Mouse (Mus musculus) myocyte (in vitro differentiated cells): Measurements from ENCODE around the gene Otud4. TPM values are rescaled to one million over a fixed set of nuclear protein-coding genes. Genes with fewer than 3 reads are reported as not detected.

Source experiments
- H3K27me3 ChIP-seq: one replicate; pipeline ENCODE4 v1.6.1; 2011; ENCODE audit not compliant: control insufficient read depth, insufficient read depth, insufficient read length
- H3K36me3 ChIP-seq: one replicate; pipeline ENCODE4 v1.6.1; 2011; ENCODE audit not compliant: control insufficient read depth, insufficient read depth
- H3K4me2 ChIP-seq: one replicate; pipeline ENCODE4 v1.6.1; 2011; ENCODE audit warnings: low read depth, control low read depth
- H3K4me3 ChIP-seq: one replicate; pipeline ENCODE4 v1.5.1; 2011; ENCODE audit warnings: mild to moderate bottlenecking, control low read depth, moderate library complexity
- H3K79me2 ChIP-seq: one replicate; pipeline ENCODE4 v1.6.1; 2011; ENCODE audit not compliant: control insufficient read depth, insufficient read depth
- H3ac ChIP-seq: one replicate; pipeline ENCODE4 v1.6.1; 2011; ENCODE audit not compliant: control insufficient read depth, insufficient read length
- CEBPB ChIP-seq: IDR thresholded peaks from 2 replicates; pipeline ENCODE4 v1.6.1; 2011; ENCODE audit warnings: mild to moderate bottlenecking, moderate library complexity; ENCODE audit not compliant: poor library complexity, insufficient read depth, severe bottlenecking
- E2F4 ChIP-seq: IDR thresholded peaks from one replicate; pipeline ENCODE4 v1.6.1; 2011; ENCODE audit warnings: mild to moderate bottlenecking, control low read depth, moderate library complexity; ENCODE audit not compliant: insufficient read depth
- MAX ChIP-seq: IDR thresholded peaks from one replicate; pipeline ENCODE4 v1.6.1; 2011; ENCODE audit warnings: low read depth, mild to moderate bottlenecking, control low read depth
- MYOD1 ChIP-seq, 3 experiments: IDR thresholded peaks; one replicate each; pipeline ENCODE4 v1.6.1; 2011; ENCODE audit warnings: control low read depth in 2 of 3, low read depth in 2 of 3, mild to moderate bottlenecking in 2 of 3, moderate library complexity in 1 of 3; ENCODE audit not compliant: insufficient read length in 2 of 3, control insufficient read depth in 1 of 3
- MYOG ChIP-seq, 3 experiments: IDR thresholded peaks; one replicate each; pipeline ENCODE4 v1.6.1; 2011; ENCODE audit warnings: control low read depth in 2 of 3, low read depth in 2 of 3, mild to moderate bottlenecking in 2 of 3; ENCODE audit not compliant: insufficient read length in 2 of 3, control insufficient read depth in 1 of 3, insufficient read depth in 1 of 3
- POLR2A ChIP-seq: IDR thresholded peaks from one replicate; pipeline ENCODE4 v1.6.1; 2011; ENCODE audit warnings: low read depth, mild to moderate bottlenecking, control low read depth, moderate library complexity; ENCODE audit not compliant: insufficient read length
- POLR2AphosphoS2 ChIP-seq: IDR thresholded peaks from one replicate; pipeline ENCODE4 v1.6.1; 2011; ENCODE audit warnings: low read depth, control low read depth; ENCODE audit not compliant: insufficient read length
- REST ChIP-seq: IDR thresholded peaks from one replicate; pipeline ENCODE4 v1.6.1; 2011; ENCODE audit warnings: mild to moderate bottlenecking, control low read depth, moderate library complexity; ENCODE audit not compliant: insufficient read depth, insufficient read length
- SRF ChIP-seq: IDR thresholded peaks from one replicate; pipeline ENCODE4 v1.6.1; 2011; ENCODE audit warnings: low read depth; ENCODE audit not compliant: control insufficient read depth, insufficient read length
- TCF12 ChIP-seq: IDR thresholded peaks from one replicate; pipeline ENCODE4 v1.6.1; 2011; ENCODE audit warnings: mild to moderate bottlenecking, control low read depth; ENCODE audit not compliant: poor library complexity, insufficient read depth, severe bottlenecking
- TCF3 ChIP-seq: IDR thresholded peaks from one replicate; pipeline ENCODE4 v1.6.1; 2011; ENCODE audit warnings: low read depth, control low read depth; ENCODE audit not compliant: insufficient read length
- USF1 ChIP-seq: IDR thresholded peaks from one replicate; pipeline ENCODE4 v1.6.1; 2011; ENCODE audit warnings: low read depth, mild to moderate bottlenecking, control low read depth, moderate library complexity
- polyA plus RNA-seq: library from polyadenylated mRNA; unstranded; fragments of >200 nt; fragmentation: generic; extraction: Trizol; gene quantifications from one replicate; pipeline ENCODE4 v1.2.1, GENCODE M21; 2012; ENCODE audit warnings: missing spikeins

Otud4 gene
- polyA plus RNA-seq, 1 experiment: 6.0 TPM

DNA sequence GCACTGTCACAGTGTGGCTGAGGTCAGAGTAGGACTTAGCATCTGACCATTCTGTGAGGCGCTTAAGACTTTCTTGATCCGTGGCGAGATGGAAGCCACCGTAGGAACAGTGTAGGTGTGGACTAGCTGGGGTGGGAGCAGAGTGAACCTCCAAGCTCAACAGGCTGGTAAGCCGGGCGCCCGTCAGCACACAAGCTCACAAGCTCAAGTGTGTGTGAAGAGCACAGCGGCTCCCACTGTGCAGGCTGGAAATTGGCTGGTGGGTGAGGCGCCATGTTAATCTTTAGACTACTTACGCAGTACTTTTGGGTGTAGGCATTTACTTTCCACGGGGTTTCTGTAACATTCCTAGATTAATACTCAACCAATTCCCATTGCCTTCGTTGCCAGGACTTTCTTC lies 16.1 kb upstream of the Otud4 start:
- Histone ChIP-seq H3K27me3 (no peaks in the 10 kb centered on the region), H3ac (no peak overlapping the region), H3K4me3 (no peak overlapping the region), H3K4me2 (no peak overlapping the region), H3K36me3 (no peaks in the 10 kb centered on the region), H3K79me2 (no peaks in the 10 kb centered on the region)
- TF ChIP-seq SRF (no peak), POLR2AphosphoS2 (no peak), CEBPB (no peak)

DNA sequence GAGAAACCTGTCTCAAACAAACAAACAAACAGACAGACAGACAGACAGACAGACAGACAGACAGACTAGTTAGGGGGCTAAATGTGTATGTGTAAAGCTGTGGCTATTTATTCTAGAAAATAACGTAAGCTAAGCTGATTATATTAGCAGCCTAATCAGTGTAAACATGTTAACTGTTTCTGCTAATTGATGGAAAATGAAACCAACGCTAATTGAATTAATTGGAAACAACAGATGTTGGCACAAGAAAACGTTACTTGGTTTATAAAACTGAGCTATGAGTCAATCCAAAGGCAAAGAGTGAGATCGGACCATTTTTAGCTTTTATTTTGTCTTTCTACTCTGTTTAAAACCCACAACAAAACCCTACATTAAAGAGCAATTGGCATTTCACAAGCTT lies 15.0 kb upstream of the Otud4 start:
- H3K4me3 ChIP-seq: no peak overlapping the region
- H3K79me2 ChIP-seq: no peaks in the 10 kb centered on the region
- H3ac ChIP-seq: no peak overlapping the region
- TF ChIP-seq MYOD1 (IDR thresholded peaks at IDR 0.05; ENCODE audit: control insufficient read depth in 1 of 3, insufficient read length in 2 of 3, low read depth in 2 of 3): no peak
- TF ChIP-seq USF1: no peak
- no peak for TF ChIP-seq E2F4
- no peak for TF ChIP-seq REST
- no peak for TF ChIP-seq POLR2A
- TF ChIP-seq CEBPB: no peak
- TF ChIP-seq TCF3: no peak
- TF ChIP-seq MYOG (IDR thresholded peaks at IDR 0.05; ENCODE audit: control insufficient read depth in 1 of 3, insufficient read depth in 1 of 3, insufficient read length in 2 of 3, low read depth in 2 of 3): no peak
- TF ChIP-seq SRF: no peak
- H3K27me3 ChIP-seq: no peaks in the 10 kb centered on the region
- no peaks in the 10 kb centered on the region for H3K36me3 ChIP-seq
- H3K4me2 ChIP-seq: no peak overlapping the region

DNA sequence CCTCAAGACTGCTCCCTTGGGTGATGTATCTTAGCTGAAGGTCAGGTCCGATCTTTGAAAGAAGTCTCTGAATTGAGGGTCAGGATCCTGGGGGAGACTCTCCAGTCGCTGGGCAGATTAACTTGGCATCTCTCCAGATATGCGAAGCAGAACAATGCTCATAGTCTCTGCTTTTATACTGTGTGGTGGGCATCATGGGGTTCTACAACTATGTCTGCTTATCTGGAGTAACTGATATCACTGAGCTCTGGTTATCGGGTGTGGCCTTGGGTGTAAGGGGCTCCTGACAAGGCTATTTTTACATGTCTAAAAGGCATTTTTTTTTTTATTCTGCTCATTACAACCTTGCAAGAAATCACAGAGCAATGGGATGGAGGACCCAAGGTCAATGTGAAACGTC lies 13.2 kb upstream of the Otud4 start:
- no peak for TF ChIP-seq E2F4
- TF ChIP-seq MAX: no peak
- TF ChIP-seq POLR2A: no peak
- Histone ChIP-seq H3K4me2 (no peak overlapping the region), H3K27me3 (no peaks in the 10 kb centered on the region), H3K36me3 (no peaks in the 10 kb centered on the region), H3ac (no peak overlapping the region), H3K4me3 (no peak overlapping the region), H3K79me2 (no peaks in the 10 kb centered on the region)

DNA sequence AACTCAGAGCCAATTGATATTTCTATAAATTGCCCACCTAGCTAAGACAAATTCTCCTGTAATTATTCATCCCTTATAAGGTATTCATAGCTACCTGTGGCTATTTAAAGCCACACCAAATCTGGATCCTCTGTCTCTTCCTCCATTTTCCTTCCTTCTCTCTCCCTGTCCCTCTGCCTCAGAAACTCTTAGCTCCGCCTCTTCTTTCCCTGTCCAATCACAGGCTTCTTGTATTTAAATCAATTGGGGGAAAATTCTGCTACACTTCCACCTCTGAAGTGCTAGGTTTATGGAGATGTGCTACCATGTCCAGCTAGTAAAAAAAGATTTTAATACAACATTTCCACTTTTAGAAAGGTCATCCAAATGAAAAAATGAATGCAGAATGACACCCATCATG lies 3.9 kb upstream of the Otud4 start:
- TF ChIP-seq MAX (no peak), POLR2AphosphoS2 (no peak), TCF3 (no peak), POLR2A (no peak), USF1 (no peak), MYOG (IDR thresholded peaks at IDR 0.05; ENCODE audit: control insufficient read depth in 1 of 3, insufficient read depth in 1 of 3, insufficient read length in 2 of 3, low read depth in 2 of 3) (no peak), TCF12 (no peak), REST (no peak), E2F4 (no peak), SRF (no peak), CEBPB (no peak), MYOD1 (IDR thresholded peaks at IDR 0.05; ENCODE audit: control insufficient read depth in 1 of 3, insufficient read length in 2 of 3, low read depth in 2 of 3) (no peak)
- Histone ChIP-seq H3K36me3 (no peaks in the 10 kb centered on the region), H3K79me2 (peaks cover 7% of the 10 kb centered on the region), H3ac (no peak overlapping the region), H3K4me2 (no peak overlapping the region), H3K4me3 (no peak overlapping the region), H3K27me3 (no peaks in the 10 kb centered on the region)

DNA sequence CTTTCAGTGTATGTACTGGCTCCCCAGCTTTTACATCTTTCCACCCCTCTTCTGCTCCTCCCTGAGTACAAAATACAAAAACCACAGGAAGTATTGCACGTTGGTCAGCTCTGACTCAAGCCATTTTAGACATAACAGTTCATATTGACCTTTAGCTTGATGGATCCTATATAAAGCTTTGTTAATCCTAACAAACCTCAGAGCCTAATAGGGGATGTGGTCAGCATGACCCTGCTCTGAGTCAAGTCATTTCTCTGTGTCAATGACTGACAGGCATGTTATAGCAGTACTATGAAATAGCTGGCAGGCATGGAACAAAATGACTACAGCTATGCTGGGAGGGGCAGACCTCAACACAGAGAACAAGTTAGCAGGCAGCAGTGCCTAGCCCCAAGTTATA lies 3.3 kb upstream of the Otud4 start:
- Histone ChIP-seq H3K36me3 (no peaks in the 10 kb centered on the region), H3K4me3 (no peak overlapping the region), H3K79me2 (peaks cover 14% of the 10 kb centered on the region), H3K27me3 (no peaks in the 10 kb centered on the region), H3ac (no peak overlapping the region), H3K4me2 (no peak overlapping the region)
- TF ChIP-seq TCF3 (no peak), USF1 (no peak), CEBPB (no peak), REST (no peak), MAX (no peak), MYOG (IDR thresholded peaks at IDR 0.05; ENCODE audit: control insufficient read depth in 1 of 3, insufficient read depth in 1 of 3, insufficient read length in 2 of 3, low read depth in 2 of 3) (no peak), POLR2A (no peak), MYOD1 (IDR thresholded peaks at IDR 0.05; ENCODE audit: control insufficient read depth in 1 of 3, insufficient read length in 2 of 3, low read depth in 2 of 3) (no peak), SRF (no peak), TCF12 (no peak), E2F4 (no peak)

DNA sequence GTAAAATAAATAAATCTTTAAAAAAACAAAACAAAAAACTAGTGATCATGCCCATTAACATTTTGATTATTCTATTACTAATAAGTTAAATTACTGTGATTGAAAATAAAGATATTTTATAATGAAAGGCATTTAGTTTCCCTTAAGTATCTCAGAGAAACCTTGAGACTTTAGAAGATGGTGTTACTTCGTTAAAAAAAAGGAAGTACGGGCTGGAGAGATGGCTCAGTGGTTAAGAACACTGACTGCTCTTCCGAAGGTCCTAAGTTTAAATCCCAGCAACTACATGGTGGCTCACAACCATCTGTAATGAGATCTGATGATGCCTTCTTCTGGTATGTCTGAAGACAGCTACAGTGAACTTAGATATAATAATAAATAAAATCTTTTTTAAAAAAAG lies 2.2 kb upstream of the Otud4 start:
- H3K4me3 ChIP-seq: no peak overlapping the region
- no peak overlapping the region for H3K4me2 ChIP-seq
- TF ChIP-seq E2F4: no peak
- TF ChIP-seq POLR2AphosphoS2: no peak
- no peak for TF ChIP-seq USF1
- TF ChIP-seq TCF3: no peak
- TF ChIP-seq TCF12: no peak
- TF ChIP-seq MAX: no peak
- no peak for TF ChIP-seq SRF
- no peak for TF ChIP-seq REST
- TF ChIP-seq CEBPB: no peak
- TF ChIP-seq POLR2A: no peak
- TF ChIP-seq MYOD1 (IDR thresholded peaks at IDR 0.05; ENCODE audit: control insufficient read depth in 1 of 3, insufficient read length in 2 of 3, low read depth in 2 of 3): no peak
- no peak for TF ChIP-seq MYOG (IDR thresholded peaks at IDR 0.05; ENCODE audit: control insufficient read depth in 1 of 3, insufficient read depth in 1 of 3, insufficient read length in 2 of 3, low read depth in 2 of 3)
- no peak overlapping the region for H3ac ChIP-seq
- peaks cover 25% of the 10 kb centered on the region for H3K79me2 ChIP-seq
- no peaks in the 10 kb centered on the region for H3K36me3 ChIP-seq
- H3K27me3 ChIP-seq: no peaks in the 10 kb centered on the region
